Mouse (Mus musculus): ENCODE data around the gene Lypd5. TPM values are rescaled to one million over a fixed set of nuclear protein-coding genes. Genes with fewer than 3 reads are reported as not detected.

Lypd5 gene
- polyA plus RNA-seq, 1 experiment from 2014 or later = not detected

- Histone ChIP-seq H3K27ac (no peak overlapping the region), H3K27me3 (no peaks in the 10 kb centered on the region), H3K9me3 (peaks cover 11% of the 10 kb centered on the region; the same call in 1 of the 2 replicates), H3K4me3 (no peak overlapping the region), H3K4me1 (replicated peaks) (peaks cover 15% of the 10 kb centered on the region), H3K36me3 (no peaks in the 10 kb centered on the region), H3K9ac (no peak overlapping the region), H3K4me2 (no peak overlapping the region)
- no peak for ATAC-seq (ENCODE audit: low FRiP score)
- WGBS = 92% methylated on average over 14 of the region's 14 CpGs
Measured at GRCm38 (mm10) chr7:24327281-24327975, 21.6 kb upstream of the Lypd5 start.

- Histone ChIP-seq H3K4me3 (no peak within 1 kb of the TSS), H3K36me3 (no peaks in the 10 kb centered on the region), H3K27me3 (peaks cover 27% of the 10 kb centered on the region), H3K27ac (no peak within 1 kb of the TSS), H3K4me2 (no peak within 1 kb of the TSS), H3K4me1 (replicated peaks) (no peaks in the 10 kb centered on the region), H3K9ac (no peak within 1 kb of the TSS), H3K9me3 (no peaks in the 10 kb centered on the region)
- no peak for ATAC-seq (ENCODE audit: low FRiP score)
- 55% methylated on average over 49 of the region's 49 CpGs for WGBS
Measured at GRCm38 (mm10) chr7:24333304-24333986, 15.6 kb upstream of the Lypd5 start, which contains the start of gene Tescl. Gene Tescl, minus strand, starts transcription at chr7:24333936.

GRCm38 (mm10) chr7:24335699-24336309 is 13.2 kb upstream of the Lypd5 start:
- WGBS = 20% methylated on average over 5 of the region's 5 CpGs
- ATAC-seq (ENCODE audit: low FRiP score) = peak; percentile 66; the same call in 1 of the 2 replicates
- Histone ChIP-seq H3K4me2 (no peak overlapping the region), H3K27ac (no peak overlapping the region), H3K4me1 (replicated peaks) (no peaks in the 10 kb centered on the region), H3K9me3 (0 out of 2 replicates have a peak, but pooled peaks cover 4% of the 10 kb centered on the region), H3K9ac (no peak overlapping the region), H3K36me3 (no peaks in the 10 kb centered on the region), H3K27me3 (peaks cover 27% of the 10 kb centered on the region), H3K4me3 (no peak overlapping the region)

- 44% methylated on average over 2 of the region's 2 CpGs for WGBS
- Histone ChIP-seq H3K27ac (no peak overlapping the region), H3K27me3 (peaks cover 20% of the 10 kb centered on the region), H3K36me3 (no peaks in the 10 kb centered on the region), H3K9ac (no peak overlapping the region), H3K4me2 (no peak overlapping the region), H3K4me3 (no peak overlapping the region), H3K4me1 (replicated peaks) (no peaks in the 10 kb centered on the region), H3K9me3 (0 out of 2 replicates have a peak, but pooled peaks cover 4% of the 10 kb centered on the region)
- ATAC-seq (ENCODE audit: low FRiP score) = no peak
Measured at GRCm38 (mm10) chr7:24338241-24338640, 10.8 kb upstream of the Lypd5 start.

GRCm38 (mm10) chr7:24343701-24344272 is 5.2 kb upstream of the Lypd5 start:
- Histone ChIP-seq H3K4me2 (no peak overlapping the region), H3K4me3 (no peak overlapping the region), H3K9me3 (0 out of 2 replicates have a peak, but pooled peaks cover 4% of the 10 kb centered on the region), H3K9ac (no peak overlapping the region), H3K36me3 (no peaks in the 10 kb centered on the region), H3K4me1 (replicated peaks) (no peaks in the 10 kb centered on the region), H3K27me3 (no peaks in the 10 kb centered on the region), H3K27ac (no peak overlapping the region; the same call in 1 of the 2 replicates)
- 64% methylated on average over 7 of the region's 7 CpGs for WGBS
- ATAC-seq (ENCODE audit: low FRiP score) = no peak

- Histone ChIP-seq H3K9ac (no peak overlapping the region), H3K4me3 (no peak overlapping the region), H3K27ac (no peak overlapping the region), H3K4me1 (replicated peaks) (no peaks in the 10 kb centered on the region), H3K36me3 (no peaks in the 10 kb centered on the region), H3K9me3 (no peaks in the 10 kb centered on the region), H3K27me3 (0 out of 2 replicates have a peak, but pooled peaks cover 5% of the 10 kb centered on the region), H3K4me2 (no peak overlapping the region)
- 74% methylated on average over 5 of the region's 5 CpGs for WGBS
- ATAC-seq (ENCODE audit: low FRiP score) = no peak
Measured at GRCm38 (mm10) chr7:24346444-24346843, 2.6 kb upstream of the Lypd5 start.

GRCm38 (mm10) chr7:24355646-24356045 is 6.7 kb downstream of the Lypd5 start:
- Histone ChIP-seq H3K27ac (no peak overlapping the region), H3K4me3 (no peak overlapping the region), H3K9me3 (0 out of 2 replicates have a peak, but pooled peaks cover 4% of the 10 kb centered on the region), H3K27me3 (peaks cover 11% of the 10 kb centered on the region; the same call in 1 of the 2 replicates), H3K9ac (no peak overlapping the region), H3K36me3 (no peaks in the 10 kb centered on the region), H3K4me1 (replicated peaks) (no peaks in the 10 kb centered on the region), H3K4me2 (no peak overlapping the region)
- WGBS = 90% methylated on average over 6 of the region's 6 CpGs
- no peak for ATAC-seq (ENCODE audit: low FRiP score)

GRCm38 (mm10) chr7:24356081-24356480 is 7.1 kb downstream of the Lypd5 start:
- Histone ChIP-seq H3K4me1 (replicated peaks) (no peaks in the 10 kb centered on the region), H3K9ac (no peak overlapping the region), H3K4me3 (no peak overlapping the region), H3K27me3 (peaks cover 9% of the 10 kb centered on the region; the same call in 1 of the 2 replicates), H3K9me3 (0 out of 2 replicates have a peak, but pooled peaks cover 4% of the 10 kb centered on the region), H3K27ac (no peak overlapping the region), H3K36me3 (no peaks in the 10 kb centered on the region), H3K4me2 (no peak overlapping the region)
- WGBS = 87% methylated on average over 10 of the region's 10 CpGs
- ATAC-seq (ENCODE audit: low FRiP score) = no peak

GRCm38 (mm10) chr7:24357899-24358298 is 8.9 kb downstream of the Lypd5 start:
- Histone ChIP-seq H3K4me2 (no peak overlapping the region), H3K27ac (no peak overlapping the region), H3K36me3 (no peaks in the 10 kb centered on the region), H3K9ac (no peak overlapping the region), H3K4me3 (no peak overlapping the region), H3K9me3 (0 out of 2 replicates have a peak, but pooled peaks cover 4% of the 10 kb centered on the region), H3K4me1 (replicated peaks) (no peaks in the 10 kb centered on the region), H3K27me3 (peaks cover 9% of the 10 kb centered on the region; the same call in 1 of the 2 replicates)
- 49% methylated on average over 4 of the region's 4 CpGs for WGBS
- no peak for ATAC-seq (ENCODE audit: low FRiP score)

- WGBS = 26% methylated on average over 9 of the region's 9 CpGs
- no peak for ATAC-seq (ENCODE audit: low FRiP score)
Measured at GRCm38 (mm10) chr7:24359269-24359668, 10.3 kb downstream of the Lypd5 start.

GRCm38 (mm10) chr7:24361001-24361400 is 12.0 kb downstream of the Lypd5 start:
- Histone ChIP-seq H3K27me3 (peaks cover 6% of the 10 kb centered on the region; the same call in 1 of the 2 replicates), H3K4me3 (no peak overlapping the region), H3K9me3 (0 out of 2 replicates have a peak, but pooled peaks cover 4% of the 10 kb centered on the region), H3K4me2 (no peak overlapping the region), H3K4me1 (replicated peaks) (0 out of 2 replicates have a peak, but pooled peaks cover 2% of the 10 kb centered on the region), H3K27ac (no peak overlapping the region), H3K36me3 (no peaks in the 10 kb centered on the region), H3K9ac (no peak overlapping the region)
- WGBS = 71% methylated on average over 4 of the region's 4 CpGs
- no peak for ATAC-seq (ENCODE audit: low FRiP score)

More at GRCm38 (mm10) chr7:24359269-24359668, 10.3 kb downstream of the Lypd5 start:
- 0 out of 2 replicates have a peak, but pooled peaks cover 4% of the 10 kb centered on the region for H3K9me3 ChIP-seq
- peaks cover 9% of the 10 kb centered on the region; the same call in 1 of the 2 replicates for H3K27me3 ChIP-seq
- no peak overlapping the region for H3K4me3 ChIP-seq
- no peak overlapping the region for H3K27ac ChIP-seq
- no peaks in the 10 kb centered on the region for H3K36me3 ChIP-seq
- H3K9ac ChIP-seq = no peak overlapping the region
- no peak overlapping the region for H3K4me2 ChIP-seq
- H3K4me1 ChIP-seq (replicated peaks) = no peaks in the 10 kb centered on the region

- no peaks in the 10 kb centered on the region for H3K36me3 ChIP-seq
- no peak overlapping the region for H3K27ac ChIP-seq
- H3K9ac ChIP-seq = no peak overlapping the region
- H3K4me3 ChIP-seq = no peak overlapping the region
- WGBS = 33% methylated on average over 6 of the region's 7 CpGs
- no peak for ATAC-seq (ENCODE audit: low FRiP score)
- no peaks in the 10 kb centered on the region for H3K9me3 ChIP-seq
- no peak overlapping the region for H3K4me2 ChIP-seq
- H3K27me3 ChIP-seq = peaks cover 6% of the 10 kb centered on the region; the same call in 1 of the 2 replicates
- 0 out of 2 replicates have a peak, but pooled peaks cover 2% of the 10 kb centered on the region for H3K4me1 ChIP-seq (replicated peaks)
Measured at GRCm38 (mm10) chr7:24363228-24363627, 14.2 kb downstream of the Lypd5 start.
